Mouse (Mus musculus) embryonic facial prominence, embryonic 13.5 days (tissue): ENCODE measurements around the gene Aanat. TPM values are rescaled to one million over a fixed set of nuclear protein-coding genes. Genes with fewer than 3 reads are reported as not detected.

Experiments
- polyA plus RNA-seq: library from polyadenylated mRNA; unstranded; fragments of >200 nt; fragmentation: Nextera tagmentation; extraction: Ambion mirVana; gene quantifications from 2 replicates; pipeline ENCODE4 v1.2.1, GENCODE M21; 2015

Gene Aanat
- polyA plus RNA-seq, 1 experiment from 2014 or later = not detected

Other genes starting within 250 kb of the Aanat start
- 10.2 and 16.5 TPM in 2 replicates for gene Rnf157, start 173.4 kb upstream of the Aanat start, polyA plus RNA-seq
- 26.4 and 35.2 TPM in 2 replicates for gene Ubald2, start 152.3 kb upstream of the Aanat start, polyA plus RNA-seq
- 0.19 and 0.55 TPM in 2 replicates for gene Qrich2, start 120.2 kb upstream of the Aanat start, polyA plus RNA-seq
- gene Prpsap1, start 92.2 kb upstream of the Aanat start, polyA plus RNA-seq = 186 and 193 TPM in 2 replicates
- gene Sphk1, start 55.5 kb upstream of the Aanat start, polyA plus RNA-seq = 5.0 and 6.1 TPM in 2 replicates
- 9.7 and 11.5 TPM in 2 replicates for gene Ube2o, start 5.0 kb upstream of the Aanat start, polyA plus RNA-seq
- gene Rhbdf2, start 40.6 kb downstream of the Aanat start, polyA plus RNA-seq = 4.2 and 4.3 TPM in 2 replicates
- 0.69 and 0.80 TPM in 2 replicates for gene Prcd, start 67.1 kb downstream of the Aanat start, polyA plus RNA-seq
- gene Cygb, start 67.9 kb downstream of the Aanat start, polyA plus RNA-seq = 7.1 and 7.9 TPM in 2 replicates
- gene St6galnac1, start 189.1 kb downstream of the Aanat start, polyA plus RNA-seq = not detected in 2 replicates
- 19.6 and 19.7 TPM in 2 replicates for gene Mxra7, start 241.6 kb downstream of the Aanat start, polyA plus RNA-seq